Mouse (Mus musculus) small intestine, adult 2 months (tissue): Measurements from ENCODE around the gene Ccdc137. TPM values are rescaled to one million over a fixed set of nuclear protein-coding genes. Genes with fewer than 3 reads are reported as not detected.

Experiments
- H3K27ac ChIP-seq: fragments of 200-500 bp; 2 replicates; pipeline ENCODE4 v1.5.1; 2012; ENCODE audit warnings: low read depth, low read length, control low read depth, inconsistent platforms; ENCODE audit not compliant: insufficient read depth
- H3K27me3 ChIP-seq: fragments of 200-500 bp; 2 replicates; pipeline ENCODE4 v1.6.1; 2012; ENCODE audit warnings: mild to moderate bottlenecking, moderate library complexity, low read length, inconsistent platforms; ENCODE audit not compliant: control insufficient read depth, insufficient read depth
- H3K36me3 ChIP-seq: fragments of 200-500 bp; 2 replicates; pipeline ENCODE4 v1.6.1; 2012; ENCODE audit warnings: mild to moderate bottlenecking, low read length, control low read depth, inconsistent platforms; ENCODE audit not compliant: control insufficient read depth, insufficient read depth
- H3K4me1 ChIP-seq: fragments of 200-500 bp; 2 replicates; pipeline ENCODE4 v1.6.1; 2012; ENCODE audit warnings: low read length, inconsistent platforms, mixed read lengths; ENCODE audit not compliant: control insufficient read depth, insufficient read depth, insufficient read length
- H3K4me3 ChIP-seq: fragments of 200-500 bp; 2 replicates; pipeline ENCODE4 v1.5.1; 2012; ENCODE audit warnings: low read depth, mild to moderate bottlenecking, control low read depth, inconsistent platforms, low read length, moderate library complexity
- CTCF ChIP-seq: fragments of 200-500 bp; IDR thresholded peaks from 2 replicates; pipeline ENCODE4 v1.5.1; 2012; ENCODE audit warnings: low read depth, mild to moderate bottlenecking, control low read depth, inconsistent platforms, low read length, moderate library complexity, mixed read lengths; ENCODE audit not compliant: insufficient replicate concordance, insufficient read length; ENCODE audit errors: extremely low read depth
- POLR2A ChIP-seq: fragments of 200-500 bp; IDR thresholded peaks from 2 replicates; pipeline ENCODE4 v1.6.1; 2012; ENCODE audit warnings: low read depth, mild to moderate bottlenecking, control low read depth, inconsistent platforms, low read length, moderate library complexity
- whole genome bisulfite sequencing: fragments of 180-500 bp; shearing (Covaris S2); methylation state at CpG from one replicate; pipeline ENCODE4 v1.1.7; 2018; 5-methylcytosine and 5-hydroxymethylcytosine counted together
- polyA plus RNA-seq: library from polyadenylated mRNA; depleted of rRNA; stranded (reverse); fragments of >200 nt; gene quantifications from 2 replicates; pipeline ENCODE4 v1.2.3, GENCODE M21; 2012

The Ccdc137 gene
- polyA plus RNA-seq, 1 experiment: 4.4 TPM

- peak overlapping the region; percentile 88 for H3K4me3 ChIP-seq
- H3K27me3 ChIP-seq: no peaks in the 10 kb centered on the region
- H3K36me3 ChIP-seq: peaks cover 47% of the 10 kb centered on the region
- no peak for TF ChIP-seq POLR2A
- no peak for TF ChIP-seq CTCF
- H3K4me1 ChIP-seq: peaks cover 28% of the 10 kb centered on the region
- peak overlapping the region; percentile 78 for H3K27ac ChIP-seq
- WGBS: 16% methylated on average over 3 of the region's 3 CpGs
These were observed 34.9 kb downstream of the Ccdc137 start for GRCm38 (mm10) chr11:120492878-120493203.

- H3K4me1 ChIP-seq: peaks cover 28% of the 10 kb centered on the region
- H3K27me3 ChIP-seq: no peaks in the 10 kb centered on the region
- peaks cover 47% of the 10 kb centered on the region for H3K36me3 ChIP-seq
- no peak for TF ChIP-seq POLR2A
- TF ChIP-seq CTCF: no peak
- peak overlapping the region; percentile 48 for H3K4me3 ChIP-seq
- H3K27ac ChIP-seq: peak overlapping the region; percentile 78; the same call in 1 of the 2 replicates
- 10% methylated on average over 3 of the region's 3 CpGs for WGBS
These were observed 35.4 kb downstream of the Ccdc137 start for GRCm38 (mm10) chr11:120493351-120493750.

GRCm38 (mm10) chr11:120493911-120494310, 36.0 kb downstream of the Ccdc137 start:
- 59% methylated on average over 3 of the region's 3 CpGs for WGBS
- Histone ChIP-seq H3K4me3 (no peak overlapping the region; the same call in 1 of the 2 replicates), H3K27ac (no peak overlapping the region), H3K36me3 (peaks cover 48% of the 10 kb centered on the region), H3K4me1 (peaks cover 28% of the 10 kb centered on the region), H3K27me3 (no peaks in the 10 kb centered on the region)
- no peak for TF ChIP-seq CTCF
- no peak for TF ChIP-seq POLR2A

GRCm38 (mm10) chr11:120497436-120497835, 39.5 kb downstream of the Ccdc137 start:
- WGBS: 87% methylated on average over 3 of the region's 3 CpGs
- no peak overlapping the region for H3K27ac ChIP-seq
- H3K36me3 ChIP-seq: peaks cover 53% of the 10 kb centered on the region
- no peaks in the 10 kb centered on the region for H3K27me3 ChIP-seq
- no peak overlapping the region for H3K4me3 ChIP-seq
- TF ChIP-seq POLR2A (no peak), CTCF (no peak)
- peaks cover 24% of the 10 kb centered on the region; the same call in 1 of the 2 replicates for H3K4me1 ChIP-seq

GRCm38 (mm10) chr11:120498226-120498625, 40.3 kb downstream of the Ccdc137 start:
- Histone ChIP-seq H3K36me3 (peaks cover 53% of the 10 kb centered on the region), H3K4me3 (no peak overlapping the region), H3K27me3 (no peaks in the 10 kb centered on the region), H3K27ac (no peak overlapping the region), H3K4me1 (peaks cover 24% of the 10 kb centered on the region; the same call in 1 of the 2 replicates)
- no peak for TF ChIP-seq POLR2A
- no peak for TF ChIP-seq CTCF
- 82% methylated on average over 12 of the region's 12 CpGs for WGBS

GRCm38 (mm10) chr11:120498891-120499290, 41.0 kb downstream of the Ccdc137 start:
- peaks cover 53% of the 10 kb centered on the region for H3K36me3 ChIP-seq
- H3K4me1 ChIP-seq: peaks cover 21% of the 10 kb centered on the region; the same call in 1 of the 2 replicates
- no peak overlapping the region for H3K4me3 ChIP-seq
- H3K27me3 ChIP-seq: no peaks in the 10 kb centered on the region
- WGBS: 83% methylated on average over 5 of the region's 5 CpGs
- TF ChIP-seq POLR2A: no peak
- no peak for TF ChIP-seq CTCF
- no peak overlapping the region for H3K27ac ChIP-seq

- TF ChIP-seq CTCF (no peak), POLR2A (no peak)
- Histone ChIP-seq H3K4me3 (no peak overlapping the region), H3K4me1 (peaks cover 20% of the 10 kb centered on the region; the same call in 1 of the 2 replicates), H3K27ac (peak overlapping the region; percentile 57), H3K27me3 (no peaks in the 10 kb centered on the region), H3K36me3 (peaks cover 44% of the 10 kb centered on the region)
- 36% methylated on average over 6 of the region's 6 CpGs for WGBS
These were observed 42.0 kb downstream of the Ccdc137 start for GRCm38 (mm10) chr11:120499894-120500293.

- H3K27me3 ChIP-seq: no peaks in the 10 kb centered on the region
- peaks cover 39% of the 10 kb centered on the region for H3K36me3 ChIP-seq
- TF ChIP-seq CTCF (no peak), POLR2A (no peak)
- peak overlapping the region; percentile 57 for H3K27ac ChIP-seq
- 2% methylated on average over 3 of the region's 3 CpGs for WGBS
- H3K4me1 ChIP-seq: peaks cover 20% of the 10 kb centered on the region; the same call in 1 of the 2 replicates
- no peak overlapping the region for H3K4me3 ChIP-seq
These were observed 42.4 kb downstream of the Ccdc137 start for GRCm38 (mm10) chr11:120500357-120500756.
